Comparison of ENCODE assay signal across 8 mouse cellular contexts in the genomic region with DNA sequence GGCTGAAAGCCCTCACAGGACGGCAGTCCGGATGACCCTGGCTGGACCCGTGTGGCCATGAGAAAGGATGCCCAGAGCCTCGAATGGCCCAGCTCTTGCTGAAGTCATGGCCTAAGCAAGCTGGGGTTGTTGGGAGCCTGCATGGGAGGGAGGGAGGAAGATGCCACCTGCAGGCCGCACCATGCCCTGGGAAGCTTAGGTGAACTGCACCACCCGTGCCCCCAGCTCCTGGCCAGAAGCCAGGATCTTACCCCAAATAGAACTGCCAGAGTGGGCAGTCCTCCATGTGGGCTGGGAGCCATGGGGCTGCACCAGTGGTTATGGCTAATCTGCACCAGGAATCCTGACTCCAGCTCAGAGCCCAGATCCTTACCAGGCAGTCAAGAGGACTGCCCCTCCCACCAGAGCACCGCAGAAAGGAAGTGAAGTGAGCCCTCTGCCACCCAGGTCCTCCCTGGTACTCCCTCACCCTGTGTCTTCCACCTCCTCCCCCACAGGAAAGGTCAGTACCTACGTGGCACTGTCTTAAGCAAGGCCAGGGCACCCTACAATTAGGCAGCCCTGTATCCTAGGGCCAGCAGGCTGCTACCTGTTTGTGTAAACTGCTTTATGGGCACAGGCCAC. TPM values are rescaled to one million over a fixed set of nuclear protein-coding genes. Genes with fewer than 3 reads are reported as not detected.
DNase-seq lines count a peak whose midpoint lies in the region; ATAC-seq and TF ChIP-seq lines count a peak whose summit lies in the region.

No protein-coding gene starts in this region.

- no peak; the same call in 1 of the 2 replicates for TF ChIP-seq CTCF in left cerebral cortex, adult 2 months (IDR thresholded peaks at IDR 0.05)

- DNase-seq in cerebellum, adult 9-11 months: peak; percentile 71
- DNase-seq in left cerebral cortex, adult 2 months (ENCODE audit: extremely low spot score in 1 of 2, low spot score in 2 of 2): no peak
- no peak for DNase-seq in left cerebral cortex, adult 11 months (ENCODE audit: low spot score)
- peak; percentile 94 for DNase-seq in MN1 (ENCODE audit: low spot score)
- DNase-seq in heart, postnatal 36 days: peak; percentile 56 to 64
- DNase-seq in natural killer cell, adult 2 months (ENCODE audit: low spot score in 2 of 2): no peak
- DNase-seq in spleen, postnatal 10 days (ENCODE audit: low spot score in 2 of 2): no peak

- H3K4me3 ChIP-seq in left cerebral cortex, adult 2 months: no peak overlapping the region

- intact Hi-C loops in left cerebral cortex, adult 2 months (cut with DNase I): no loop called here
- intact Hi-C loops in heart, postnatal 36 days (cut with DNase I): no loop called here

- peak overlapping the region; percentile 44 for H3K27ac ChIP-seq in left cerebral cortex, adult 2 months

- no peak for ATAC-seq in cerebellum, adult (ENCODE audit: insufficient number of reproducible peaks, low FRiP score, low TSS enrichment)

RNA-seq across cellular contexts. Expression of a gene that starts 5.1 kb away (rescaled TPM):
- total RNA-seq in left cerebral cortex, adult 2 months (2021): 100 to 1,000 TPM; 356 to 366 TPM
- total RNA-seq in heart, postnatal 36 days (2021): 1,000 to 10,000 TPM; 1,105 to 1,168 TPM

RNA-seq across cellular contexts. Expression of a gene that starts 7.3 kb away (rescaled TPM):
- total RNA-seq in left cerebral cortex, adult 2 months (2021): 100 to 1,000 TPM; 431 to 456 TPM
- 1 to 10 TPM; 2.0 to 4.7 TPM for total RNA-seq in heart, postnatal 36 days (2021)

RNA-seq across cellular contexts. Expression of a gene that starts 14.7 kb away (rescaled TPM):
- 100 to 1,000 TPM in 1 of 2 experiments, 10 to 100 TPM in 1; 80.7 to 127 TPM for total RNA-seq in left cerebral cortex, adult 2 months (2021)
- 100 to 1,000 TPM in 1 of 2 experiments, 10 to 100 TPM in 1; 99.9 to 117 TPM for total RNA-seq in heart, postnatal 36 days (2021)

RNA-seq across cellular contexts. Expression of a gene that starts 17.7 kb away (rescaled TPM):
- total RNA-seq in left cerebral cortex, adult 2 months (2021): 100 to 1,000 TPM; 102 to 106 TPM
- total RNA-seq in heart, postnatal 36 days (2021): 100 to 1,000 TPM; 137 to 165 TPM

RNA-seq across cellular contexts. Expression of a gene that starts 28.0 kb away (rescaled TPM):
- total RNA-seq in left cerebral cortex, adult 2 months (2021): 10 to 100 TPM; 21.4 to 22.1 TPM
- 10 to 100 TPM; 11.2 to 12.2 TPM for total RNA-seq in heart, postnatal 36 days (2021)

Comparison
In these comparisons a context has a peak if more than half of its experiments do, and no peak if none do; other contexts are left out.
1. DNase-seq: peak in cerebellum, adult 9-11 months (single experiment), MN1 (single experiment) and heart, postnatal 36 days (2 of 2); none in left cerebral cortex, adult 2 months (0 of 2), left cerebral cortex, adult 11 months (single experiment), natural killer cell, adult 2 months (0 of 2) and spleen, postnatal 10 days (0 of 2).
2. RNA of a gene that starts 7.3 kb away (total RNA-seq): 431 to 456 TPM in left cerebral cortex, adult 2 months; 2.0 to 4.7 TPM in heart, postnatal 36 days; every median in the first group is over 10 times any median in the second.